Mouse (Mus musculus) kidney, adult 18-20 months (tissue): ENCODE measurements around the gene Itgae.
A peak's percentile ranks its signal among the peaks of the same experiment; 100 is the strongest.

Experiments
- DNase-seq: peaks from one replicate; pipeline ENCODE4 v3.0.0; 2021

The Itgae gene

GRCm38 (mm10) chr11:73094231-73094995, 4.0 kb downstream of the Itgae start:
- DNase-seq: no peak

- no peak for DNase-seq
Observed at GRCm38 (mm10) chr11:73098860-73099259, 8.5 kb downstream of the Itgae start.

- no peak for DNase-seq
Observed at GRCm38 (mm10) chr11:73099976-73100750, 9.8 kb downstream of the Itgae start.

GRCm38 (mm10) chr11:73101308-73101707, 10.9 kb downstream of the Itgae start:
- DNase-seq: no peak

GRCm38 (mm10) chr11:73105246-73105645, 14.9 kb downstream of the Itgae start:
- DNase-seq: no peak

- DNase-seq: peak; percentile 59
Observed at GRCm38 (mm10) chr11:73107358-73107757, 17.0 kb downstream of the Itgae start.

GRCm38 (mm10) chr11:73108195-73108897, 18.0 kb downstream of the Itgae start:
- DNase-seq: no peak

GRCm38 (mm10) chr11:73108898-73109625, 18.7 kb downstream of the Itgae start:
- DNase-seq: no peak

GRCm38 (mm10) chr11:73109941-73110340, 19.6 kb downstream of the Itgae start:
- no peak for DNase-seq

- DNase-seq: no peak
Observed at GRCm38 (mm10) chr11:73111414-73111813, 21.0 kb downstream of the Itgae start.

- DNase-seq: no peak
Observed at GRCm38 (mm10) chr11:73126495-73126894, 36.1 kb downstream of the Itgae start.

- DNase-seq: peak; percentile 48
Observed at GRCm38 (mm10) chr11:73131020-73131419, 40.6 kb downstream of the Itgae start.

- DNase-seq: no peak
Observed at GRCm38 (mm10) chr11:73132999-73133398, 42.6 kb downstream of the Itgae start.

GRCm38 (mm10) chr11:73134222-73134621, 43.8 kb downstream of the Itgae start:
- no peak for DNase-seq

GRCm38 (mm10) chr11:73136587-73136986, 46.2 kb downstream of the Itgae start:
- DNase-seq: no peak

GRCm38 (mm10) chr11:73137116-73137515, 46.7 kb downstream of the Itgae start:
- DNase-seq: no peak

- peak; percentile 93 for DNase-seq
Observed at GRCm38 (mm10) chr11:73137591-73138501, 47.5 kb downstream of the Itgae start, which contains the start of gene Haspin. Gene Haspin (minus strand): TSS chr11:73138294.

GRCm38 (mm10) chr11:73144261-73144681, 53.9 kb downstream of the Itgae start:
- peak; percentile 52 for DNase-seq

GRCm38 (mm10) chr11:73146026-73146974, 55.9 kb downstream of the Itgae start:
- peak; percentile 49 for DNase-seq

GRCm38 (mm10) chr11:73146975-73147365, 56.6 kb downstream of the Itgae start:
- DNase-seq: no peak
